Mouse (Mus musculus) cerebellum, adult (tissue): ENCODE data around the gene Tldc2.

Source experiments
- ATAC-seq: cut with Nextera tagmentation; 2 replicates; pipeline ENCODE4 v1.9.2; 2017; ENCODE audit warnings: mild to moderate bottlenecking, moderate library complexity, mixed read lengths; ENCODE audit not compliant: insufficient number of reproducible peaks, low FRiP score, low TSS enrichment

Gene Tldc2

GRCm38 (mm10) chr2:157086796-157087195, at the start of gene Tldc2:
Gene Tldc2, plus strand, starts transcription at chr2:157087055.
- ATAC-seq = no peak

GRCm38 (mm10) chr2:157037303-157037702, 49.6 kb upstream of the Tldc2 start:
- ATAC-seq = no peak

GRCm38 (mm10) chr2:157039900-157040648, 46.8 kb upstream of the Tldc2 start:
- 0 out of 2 replicates have a peak, but pooled peaks have one; percentile 11 for ATAC-seq

GRCm38 (mm10) chr2:157040649-157041046, 46.2 kb upstream of the Tldc2 start:
- ATAC-seq = no peak

GRCm38 (mm10) chr2:157041421-157041820, 45.4 kb upstream of the Tldc2 start:
- ATAC-seq = no peak

GRCm38 (mm10) chr2:157043556-157043955, 43.3 kb upstream of the Tldc2 start:
- ATAC-seq = no peak

GRCm38 (mm10) chr2:157043987-157044386, 42.9 kb upstream of the Tldc2 start:
- ATAC-seq = no peak

- ATAC-seq = no peak
Observed at GRCm38 (mm10) chr2:157045932-157046331, 40.9 kb upstream of the Tldc2 start.

- ATAC-seq = no peak
Observed at GRCm38 (mm10) chr2:157046956-157047355, 39.9 kb upstream of the Tldc2 start.

- ATAC-seq = peak; percentile 41
Observed at GRCm38 (mm10) chr2:157048395-157049181, 38.3 kb upstream of the Tldc2 start.

GRCm38 (mm10) chr2:157049831-157050243, 37.0 kb upstream of the Tldc2 start:
- ATAC-seq = no peak

- ATAC-seq = no peak
Observed at GRCm38 (mm10) chr2:157052448-157052847, 34.4 kb upstream of the Tldc2 start.

- no peak for ATAC-seq
Observed at GRCm38 (mm10) chr2:157053124-157053523, 33.7 kb upstream of the Tldc2 start.

GRCm38 (mm10) chr2:157053787-157054186, 33.1 kb upstream of the Tldc2 start:
- ATAC-seq = no peak

- no peak for ATAC-seq
Observed at GRCm38 (mm10) chr2:157054297-157054696, 32.6 kb upstream of the Tldc2 start.

- ATAC-seq = 0 out of 2 replicates have a peak, but pooled peaks have one; percentile 6
Observed at GRCm38 (mm10) chr2:157054816-157055215, 32.0 kb upstream of the Tldc2 start.

GRCm38 (mm10) chr2:157055721-157056120, 31.1 kb upstream of the Tldc2 start:
- ATAC-seq = no peak

- ATAC-seq = no peak
Observed at GRCm38 (mm10) chr2:157057186-157057585, 29.7 kb upstream of the Tldc2 start.

GRCm38 (mm10) chr2:157057758-157058157, 29.1 kb upstream of the Tldc2 start:
- no peak for ATAC-seq

GRCm38 (mm10) chr2:157058342-157058998, 28.4 kb upstream of the Tldc2 start:
- no peak for ATAC-seq

- ATAC-seq = no peak
Observed at GRCm38 (mm10) chr2:157059166-157059565, 27.7 kb upstream of the Tldc2 start.
